Mouse (Mus musculus) kidney, adult 8-10 months (tissue): Measurements from ENCODE around the gene Slc46a3.
A peak's percentile ranks its signal among the peaks of the same experiment; 100 is the strongest.
"Not testable (repeated sequence)": the region's sequence is repeated elsewhere in the genome, so short reads cannot be mapped to it uniquely, and the experiment has no call there.

Source experiments
- DNase-seq, 2 experiments: peaks; one replicate each; pipeline ENCODE4 v3.0.0; 2022

The Slc46a3 gene

DNA sequence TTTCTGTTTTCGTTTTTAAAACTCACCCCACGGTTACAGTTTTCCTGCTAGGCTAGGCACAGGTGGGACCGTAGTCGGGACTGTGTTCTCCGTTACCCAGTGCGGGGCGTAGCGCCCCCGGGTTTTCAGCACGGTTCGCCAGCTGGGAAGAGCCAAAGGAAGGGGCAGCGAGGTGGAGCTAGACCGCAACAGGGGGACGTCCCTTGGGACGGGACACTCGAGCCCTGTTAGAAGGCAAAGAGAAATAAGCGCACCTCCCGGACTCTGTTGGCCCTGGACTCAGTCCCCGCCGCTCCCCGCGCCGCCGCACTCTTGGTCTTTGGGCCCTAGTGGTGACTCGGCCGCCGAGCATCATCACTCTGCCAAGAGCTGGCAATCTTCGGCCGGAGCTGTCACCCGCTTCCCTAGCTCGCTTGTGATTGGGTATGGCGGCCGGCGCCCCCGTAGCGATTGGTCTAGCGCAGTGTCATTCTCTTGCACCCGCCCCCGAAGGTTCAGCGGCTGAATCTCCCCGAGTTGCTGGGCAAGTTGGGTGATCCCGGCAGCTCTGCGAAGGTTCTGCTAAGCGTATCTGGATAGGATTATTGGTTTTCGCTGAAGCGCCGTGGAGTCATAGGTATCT is at the start of gene Slc46a3:
Gene Slc46a3, minus strand, starts transcription at position 361 of the 622 bp plus-strand sequence.
- peak; percentile 92 to 96 for DNase-seq

DNA sequence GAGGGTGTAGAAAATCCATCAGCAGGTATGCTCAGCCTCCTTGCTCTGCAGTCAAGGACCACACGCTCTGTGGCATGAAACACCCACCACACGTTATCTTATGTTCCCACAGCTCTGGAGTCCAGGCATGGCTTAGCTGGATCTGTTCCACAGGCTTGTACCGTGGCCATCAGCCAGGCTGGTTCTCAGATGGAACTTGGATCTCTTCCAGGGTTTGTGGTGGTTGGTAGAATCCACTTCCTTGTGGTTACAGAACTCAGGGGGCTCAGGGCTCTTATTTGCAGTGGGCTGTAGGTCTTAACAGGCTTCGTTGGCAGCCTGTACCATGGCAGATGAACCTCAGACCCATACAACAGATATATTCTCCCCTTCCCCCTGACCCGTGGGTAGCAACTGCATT is 44.6 kb upstream of the Slc46a3 start:
- no peak for DNase-seq

DNA sequence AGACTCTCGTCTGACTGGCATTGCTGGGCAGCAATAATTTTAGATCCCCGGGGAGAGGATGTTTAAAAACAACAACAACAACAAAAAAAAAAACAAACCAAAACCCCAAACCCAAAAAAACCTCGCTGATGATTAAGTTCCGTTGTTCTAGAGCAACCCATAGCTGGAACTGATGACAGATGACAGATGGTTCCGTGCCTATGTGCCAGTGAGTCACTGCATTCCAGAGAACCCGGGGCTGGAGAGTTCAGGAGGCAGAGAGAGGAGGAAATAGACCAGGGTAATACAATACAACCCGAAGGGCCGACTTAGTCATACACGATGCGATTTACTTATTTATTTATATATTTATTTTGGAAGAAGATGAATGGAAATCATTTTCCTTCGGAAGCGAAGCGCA is 40.5 kb upstream of the Slc46a3 start:
- no peak for DNase-seq

DNA sequence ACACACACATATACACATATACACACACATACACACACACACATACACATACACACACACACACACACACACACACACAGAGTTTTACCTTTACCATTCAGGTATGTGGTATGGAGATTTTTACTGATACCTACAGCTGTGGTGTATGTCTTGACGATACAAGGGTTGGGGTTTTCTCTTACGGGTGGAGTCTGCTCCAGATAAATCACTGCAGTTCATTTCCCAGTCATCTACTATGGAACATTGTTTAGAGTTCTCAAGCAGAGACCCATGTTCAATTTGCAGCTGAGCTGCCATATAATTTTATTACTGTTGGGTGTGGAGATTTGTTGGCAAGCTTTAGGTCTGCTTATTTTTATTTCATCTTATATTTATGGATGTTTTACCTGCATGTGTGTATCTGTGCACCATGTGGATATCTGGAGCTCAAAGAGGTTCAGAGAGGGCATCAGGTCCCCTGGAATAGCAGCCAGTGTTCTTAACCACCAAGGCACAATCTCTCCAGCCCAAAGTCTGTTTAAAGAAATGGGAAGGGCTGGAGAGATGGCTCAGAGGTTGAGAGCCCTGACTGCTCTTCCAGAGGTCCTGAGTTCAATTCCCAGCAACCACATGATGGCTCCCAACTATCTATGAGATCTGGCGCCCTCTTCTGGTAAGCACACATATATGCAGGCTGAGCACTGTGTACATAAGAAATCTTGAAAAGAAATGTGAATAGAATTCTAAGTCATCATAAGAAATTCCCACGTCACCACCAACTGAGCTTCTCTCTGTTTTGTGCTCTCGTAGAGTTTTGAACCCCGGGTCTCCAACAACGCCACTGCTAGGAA is 34.3 kb upstream of the Slc46a3 start:
- DNase-seq, result no peak

DNA sequence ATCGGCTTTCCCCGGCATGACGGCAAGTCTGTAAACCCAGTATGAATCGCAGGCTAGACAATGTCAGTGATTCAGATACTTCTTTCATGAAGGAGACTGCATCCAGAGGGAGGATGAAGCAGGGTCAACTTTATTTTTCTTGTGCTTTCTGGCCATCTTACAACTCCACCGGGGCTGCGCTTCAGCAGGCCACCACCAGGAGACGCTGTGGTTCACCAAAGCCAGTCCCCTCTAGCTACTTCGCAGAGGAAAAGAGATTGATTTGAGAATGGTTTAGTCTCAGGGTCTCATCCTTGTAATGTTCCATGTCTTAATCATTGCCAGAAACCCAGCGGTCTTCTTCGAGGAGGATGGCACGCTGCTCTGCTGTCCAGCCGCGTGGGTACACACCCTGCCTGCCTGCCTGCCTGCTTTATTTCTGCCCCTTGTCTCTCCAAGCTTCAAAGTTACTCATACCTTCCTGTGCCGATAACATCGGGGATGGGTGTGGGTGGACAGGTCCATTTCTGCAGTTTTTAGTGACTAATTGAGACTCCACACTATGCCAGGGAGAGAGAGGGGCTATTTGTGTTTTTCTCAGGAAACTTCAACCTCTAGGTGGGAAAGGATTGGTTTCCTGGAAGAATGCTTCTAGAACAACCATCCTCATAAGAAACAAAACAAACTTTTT is 31.5 kb upstream of the Slc46a3 start:
- DNase-seq, result peak in 1 of 2 experiments; percentile 23

DNA sequence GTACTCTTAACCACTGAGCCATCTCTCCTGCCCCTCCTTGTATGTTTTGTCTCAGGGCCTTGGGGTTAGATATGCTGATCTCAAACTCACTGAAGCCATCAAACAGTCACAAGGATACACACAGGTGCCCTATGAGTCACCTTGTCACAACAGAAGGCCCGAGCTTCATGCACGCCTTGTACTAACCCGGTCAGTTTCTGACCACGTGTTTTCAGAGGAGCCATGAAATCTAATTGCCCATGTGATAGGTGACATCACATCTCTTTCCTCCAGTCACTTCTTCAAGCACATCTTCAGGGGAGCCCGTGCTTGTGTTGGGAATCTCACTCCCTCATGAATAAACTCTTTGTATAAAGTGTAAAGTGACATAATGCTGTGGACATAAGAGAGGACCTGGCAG is 30.0 kb upstream of the Slc46a3 start:
- DNase-seq, result no peak

DNA sequence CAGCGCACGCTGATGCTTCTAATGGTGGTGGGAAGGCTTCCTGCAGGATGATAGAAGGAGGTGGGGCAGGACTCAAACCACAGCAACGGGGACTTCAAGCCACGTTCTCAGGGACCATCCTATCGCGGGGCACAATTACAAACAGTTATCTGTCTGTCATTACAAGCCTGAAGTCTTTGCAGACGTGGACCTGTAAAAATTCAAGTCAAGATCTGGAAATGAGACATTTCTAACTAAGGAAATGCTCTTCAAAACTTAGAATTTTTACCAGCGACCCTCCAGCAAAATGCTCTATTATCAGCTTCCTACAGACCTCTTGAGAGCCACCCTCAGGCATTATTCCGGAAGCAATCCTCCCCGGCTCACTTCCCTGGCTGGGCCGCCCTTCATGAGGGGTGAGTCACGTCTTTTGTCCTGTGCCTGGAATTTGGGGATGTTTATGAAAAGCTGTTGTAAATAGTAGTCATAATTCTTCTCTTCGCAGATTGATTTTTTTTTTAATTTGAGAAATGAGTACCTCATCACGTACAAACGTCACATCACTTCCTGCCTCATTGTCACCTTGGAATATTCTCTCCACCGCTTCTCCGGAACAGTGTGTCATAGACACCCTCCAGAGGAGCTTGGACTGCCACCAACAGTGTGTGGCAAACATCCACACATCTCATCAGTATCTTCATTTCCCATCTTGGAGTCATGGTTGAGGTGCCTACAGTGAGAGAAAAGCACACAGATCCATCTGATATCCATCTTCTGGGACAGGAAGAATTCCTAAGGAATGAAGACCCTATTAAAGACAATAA is 23.6 kb upstream of the Slc46a3 start:
- DNase-seq, result peak; percentile 55 to 75

DNA sequence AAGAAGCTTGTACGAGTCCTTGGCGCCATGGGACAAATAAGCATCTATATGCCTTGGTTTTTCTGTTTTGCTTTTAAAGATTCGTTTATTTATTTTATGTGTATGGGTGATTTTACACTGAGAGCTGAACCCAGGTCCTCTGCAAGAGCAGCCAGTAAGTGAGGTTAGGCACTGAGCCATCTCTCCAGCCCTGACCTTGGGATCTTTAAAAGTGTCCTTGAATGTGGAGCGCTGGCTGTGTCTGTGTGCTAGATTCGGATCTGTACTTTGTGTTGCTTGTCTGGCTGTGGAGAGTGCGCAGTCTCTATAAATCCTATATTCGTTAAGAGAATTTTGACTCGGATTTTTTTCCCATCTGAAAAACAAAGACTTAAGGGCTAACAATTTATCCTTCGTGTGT is 21.6 kb upstream of the Slc46a3 start:
- DNase-seq, result no peak

DNA sequence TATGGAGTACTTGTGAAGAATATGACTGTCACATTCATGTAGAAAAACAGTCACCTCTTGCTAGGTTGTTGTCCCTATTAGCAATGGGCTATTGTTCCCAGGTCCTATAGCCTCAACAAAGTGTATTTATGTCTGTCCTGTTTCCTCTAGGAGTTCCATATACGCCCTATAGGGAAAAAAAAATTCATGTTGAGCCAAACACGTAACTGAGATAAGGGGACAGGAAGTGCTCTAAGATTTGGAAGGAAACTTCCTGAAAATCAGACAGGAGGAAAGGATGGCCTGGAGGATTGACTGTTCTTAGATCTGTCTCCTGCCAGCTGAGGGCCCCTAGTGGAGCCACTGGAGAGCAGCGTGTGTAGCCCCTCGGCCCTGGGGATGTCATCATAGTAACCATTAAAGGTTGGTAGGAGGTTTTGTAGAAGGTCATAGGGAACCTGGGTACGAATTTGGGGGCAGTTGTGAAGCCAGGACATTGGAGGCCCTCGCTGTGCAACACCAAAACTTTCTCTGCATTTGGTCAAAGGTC is 20.5 kb upstream of the Slc46a3 start:
- DNase-seq, result no peak

DNA sequence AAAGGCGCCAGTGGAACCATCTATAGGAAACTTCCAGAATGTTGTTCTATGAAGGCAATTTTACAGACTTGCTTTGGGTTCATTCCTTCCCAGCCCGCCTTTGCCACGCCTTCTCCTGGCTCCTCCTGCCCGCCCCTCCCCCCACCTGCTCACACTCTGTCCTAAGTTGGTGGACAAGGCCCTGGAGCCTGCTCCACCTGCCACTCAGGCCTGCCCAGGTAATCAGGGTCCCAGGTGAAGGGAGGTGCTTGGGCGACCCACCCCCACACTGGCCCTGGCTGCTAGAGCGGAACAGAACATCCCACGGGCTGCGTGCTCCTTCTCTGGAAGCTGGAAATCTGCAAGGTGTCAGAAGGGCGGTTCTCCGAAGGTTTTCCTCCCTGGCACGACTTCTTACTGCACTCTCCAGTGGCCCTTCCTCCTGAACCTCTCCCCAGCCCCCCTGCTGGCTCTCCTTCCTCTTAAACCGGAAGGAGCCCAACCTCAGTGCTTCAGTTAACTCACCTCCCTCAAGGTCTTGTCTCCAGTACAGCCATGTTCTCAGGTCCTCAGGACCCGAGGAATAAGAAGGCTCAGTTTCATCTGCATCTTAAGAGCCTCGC is 18.7 kb upstream of the Slc46a3 start:
- DNase-seq, result peak in 1 of 2 experiments; percentile 15

DNA sequence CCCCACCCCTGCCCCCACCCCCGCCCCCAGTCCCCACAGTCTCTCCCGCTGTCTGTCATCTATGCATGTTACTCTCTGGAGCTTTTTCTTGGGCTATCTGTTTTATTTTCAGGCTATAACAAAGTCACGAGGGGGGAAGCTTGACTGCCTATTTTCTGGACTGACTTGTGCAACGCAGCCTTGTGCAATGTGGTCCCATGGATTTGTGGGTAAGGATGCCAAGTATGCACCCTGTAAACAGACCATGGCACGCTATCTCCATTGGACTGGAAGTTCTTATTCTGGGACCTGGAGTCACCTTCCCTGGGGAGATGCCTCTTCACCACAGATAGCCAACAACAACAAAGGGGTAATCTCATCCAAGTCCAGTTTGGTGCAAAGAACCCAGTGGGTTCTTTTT is 17.1 kb upstream of the Slc46a3 start:
- no peak for DNase-seq

DNA sequence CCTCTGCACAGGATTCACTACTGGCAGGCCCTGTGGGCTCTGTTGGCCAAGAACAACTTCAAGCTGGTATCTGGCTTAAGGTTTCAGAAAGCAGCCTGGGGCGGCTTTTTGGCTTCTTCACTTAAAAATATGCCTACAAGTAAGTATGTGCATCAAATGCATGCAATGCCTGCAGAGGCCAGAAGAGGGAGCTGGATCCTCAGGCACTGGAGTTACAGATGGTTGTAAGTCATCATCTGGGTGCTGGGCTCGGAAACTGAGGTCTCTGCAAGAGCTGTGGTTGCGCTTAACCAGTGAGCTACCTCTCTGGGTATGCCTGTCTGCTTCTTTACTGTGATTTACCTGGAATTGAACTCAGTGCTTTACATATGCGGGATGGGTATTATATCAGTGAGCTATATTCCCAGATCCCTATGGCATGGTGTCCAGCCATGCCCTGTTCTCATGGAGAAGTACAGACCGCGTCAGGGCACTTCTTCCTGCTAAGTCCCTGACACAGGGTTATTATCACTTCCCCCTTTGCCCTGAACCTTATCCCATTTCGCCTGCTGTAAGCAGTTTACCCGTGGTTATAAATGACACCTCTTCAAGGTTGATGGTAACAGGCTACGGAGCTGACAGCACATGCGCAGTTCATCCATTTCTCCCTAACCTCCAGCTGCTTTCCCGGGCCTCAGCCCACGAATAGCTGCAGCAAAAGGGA is 16.3 kb upstream of the Slc46a3 start:
- no peak for DNase-seq

DNA sequence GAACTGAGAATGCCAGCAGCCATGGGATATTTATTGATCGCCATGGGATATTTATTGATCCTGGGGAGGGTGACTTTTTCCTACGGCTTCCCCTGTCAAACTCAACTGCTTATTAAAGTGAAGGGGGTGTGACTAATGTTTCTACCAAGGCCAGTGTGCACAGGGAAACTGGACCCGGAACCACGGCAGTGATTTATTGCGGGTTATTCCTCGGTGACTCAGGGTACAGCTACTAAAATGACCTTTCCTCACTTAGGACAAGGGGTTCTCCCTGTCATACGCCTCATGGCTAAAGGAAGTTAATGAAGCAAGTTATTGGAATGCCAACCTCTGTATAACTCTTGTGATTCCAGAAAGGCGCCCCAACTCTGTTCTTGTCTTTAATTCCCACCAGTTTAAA is 13.2 kb upstream of the Slc46a3 start:
- peak in 1 of 2 experiments; percentile 25 for DNase-seq

DNA sequence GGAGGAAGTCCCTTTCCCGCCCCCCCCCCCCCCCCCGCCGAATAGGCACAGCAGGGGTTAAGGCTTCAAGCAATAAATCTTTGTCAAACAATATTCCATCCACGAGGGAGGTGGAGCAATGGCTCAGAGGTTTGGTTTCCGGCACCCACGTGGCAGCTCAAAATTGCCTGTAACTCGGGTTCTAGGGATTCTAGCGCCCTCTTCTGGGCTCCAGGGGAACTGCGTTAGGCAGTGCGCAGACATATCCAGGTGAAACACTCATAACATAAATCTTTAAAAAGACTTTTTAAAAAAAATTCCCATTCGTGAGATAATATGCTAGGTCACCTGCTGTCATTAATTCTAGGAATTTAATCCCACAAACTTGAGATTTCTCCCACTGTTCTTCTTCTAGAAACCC is 12.5 kb upstream of the Slc46a3 start:
- no peak for DNase-seq

DNA sequence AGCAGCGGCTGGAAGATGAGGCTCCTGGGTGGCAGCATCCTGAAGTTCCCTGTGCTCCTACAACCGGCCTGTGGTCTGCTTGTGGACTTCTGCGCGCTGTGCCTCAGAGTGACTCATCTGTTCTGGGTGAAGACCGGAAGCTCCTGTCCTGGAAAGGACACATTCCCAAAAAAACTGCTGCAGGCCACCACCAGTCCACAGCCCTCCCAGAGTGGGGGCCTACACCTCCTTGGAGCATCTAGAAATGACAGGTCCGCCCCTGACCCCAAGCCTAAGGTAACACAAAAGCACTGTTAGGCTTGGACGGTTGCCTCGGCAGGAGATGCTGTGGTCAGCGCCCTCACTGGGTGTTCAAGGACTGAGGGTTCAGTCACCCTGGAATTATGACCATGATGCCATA is 8.6 kb upstream of the Slc46a3 start:
- DNase-seq, result no peak

DNA sequence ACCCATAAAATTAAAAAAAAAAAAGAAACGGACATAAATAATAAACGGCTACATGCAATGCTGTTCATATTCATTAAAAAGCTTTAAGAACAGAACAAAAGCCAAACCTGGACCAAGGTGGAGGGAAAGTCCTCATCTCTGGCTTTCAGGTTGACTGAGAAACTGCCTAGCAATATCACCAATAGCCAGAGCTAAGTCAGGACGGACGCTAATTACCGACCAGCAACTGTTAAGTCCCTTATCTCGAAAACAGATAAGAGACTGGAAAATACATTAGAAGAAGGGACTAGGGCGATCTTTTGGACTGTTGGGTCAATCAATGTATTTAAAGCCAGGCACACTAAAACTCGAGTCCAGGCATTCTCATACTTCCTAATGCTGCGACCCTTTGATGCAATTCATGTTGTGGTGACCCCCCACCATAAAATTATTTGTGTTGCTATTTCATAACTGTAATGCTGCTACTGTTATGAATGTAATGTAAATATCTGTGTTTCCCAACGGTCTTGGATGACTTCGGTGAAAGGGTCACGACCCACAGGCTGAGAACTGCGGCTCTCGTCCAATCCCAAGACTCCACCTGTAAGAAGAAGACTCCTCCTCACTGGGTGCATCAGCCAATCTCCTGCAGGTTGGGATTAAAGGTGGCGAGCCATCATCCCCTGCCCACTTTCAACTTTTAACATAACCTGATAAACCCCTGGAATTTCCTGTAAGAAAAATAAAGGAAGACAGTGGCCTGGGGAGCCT is 7.6 kb upstream of the Slc46a3 start:
- no peak for DNase-seq

DNA sequence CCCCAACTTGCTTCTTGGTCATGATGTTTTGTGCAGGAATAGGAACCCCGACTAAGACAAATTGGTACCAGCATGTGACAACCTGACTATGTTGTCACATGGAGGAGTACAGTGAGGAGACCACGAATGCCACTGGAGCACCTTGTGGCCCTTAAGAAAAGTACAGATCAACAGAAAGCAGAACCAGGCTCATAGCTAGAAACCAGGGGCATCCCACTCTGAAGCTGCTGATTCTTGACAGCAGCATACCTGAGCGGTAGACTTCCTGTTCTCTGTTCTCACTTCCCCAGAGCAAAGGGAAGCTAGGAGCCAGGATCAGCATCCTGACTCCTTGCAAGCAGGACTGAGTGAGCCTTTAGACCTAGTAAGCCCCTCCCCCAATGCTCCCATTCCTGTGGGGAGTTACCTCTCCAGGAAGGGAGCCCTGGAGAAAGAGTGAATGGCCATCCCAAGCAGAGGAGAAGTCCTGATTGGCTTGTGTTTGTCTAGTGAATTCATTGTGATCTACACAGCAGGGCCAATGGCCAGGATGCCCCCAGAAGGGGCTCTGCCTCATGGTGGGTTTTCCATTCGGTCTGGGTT is 4.4 kb upstream of the Slc46a3 start:
- DNase-seq, result no peak

DNA sequence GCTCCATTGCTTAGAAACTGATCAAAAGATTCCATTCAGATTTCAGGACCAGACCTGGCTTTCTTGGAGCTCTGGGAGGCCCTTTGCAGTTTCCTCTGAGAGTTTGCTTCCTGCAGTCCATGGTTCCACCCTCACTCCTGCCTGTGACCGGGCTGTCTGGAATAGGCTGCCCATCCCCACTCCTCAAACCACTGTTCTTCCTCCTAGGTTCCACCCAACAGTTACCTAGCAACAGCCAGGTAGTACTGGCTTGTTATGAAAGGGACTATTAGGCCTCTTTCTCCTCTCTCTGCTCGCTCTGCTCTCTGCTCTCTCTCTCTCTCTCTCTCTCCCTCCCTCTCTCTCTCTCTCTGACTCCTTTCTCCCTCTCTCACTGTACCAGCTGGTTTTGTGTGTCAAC is 3.6 kb upstream of the Slc46a3 start:
- no peak for DNase-seq

DNA sequence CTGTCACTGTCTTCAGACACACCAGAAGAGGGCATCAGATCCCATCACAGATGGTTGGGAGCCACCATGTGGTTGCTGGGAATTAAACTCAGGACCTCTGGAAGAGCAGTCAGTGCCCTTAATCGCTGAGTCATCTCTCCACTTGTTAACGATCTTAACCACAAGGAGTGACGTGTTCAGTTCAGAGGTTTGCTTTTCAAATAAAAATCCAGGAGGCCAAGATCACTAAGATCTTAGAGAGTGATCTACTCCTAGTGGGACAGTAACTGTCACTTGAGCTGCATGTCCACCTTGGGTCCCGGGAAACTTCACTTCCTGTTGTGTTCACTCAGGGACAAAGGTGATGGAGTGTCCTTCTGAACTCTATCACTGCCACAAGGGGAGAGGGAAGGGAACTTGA is 1.9 kb upstream of the Slc46a3 start:
- not testable (repeated sequence) for DNase-seq

DNA sequence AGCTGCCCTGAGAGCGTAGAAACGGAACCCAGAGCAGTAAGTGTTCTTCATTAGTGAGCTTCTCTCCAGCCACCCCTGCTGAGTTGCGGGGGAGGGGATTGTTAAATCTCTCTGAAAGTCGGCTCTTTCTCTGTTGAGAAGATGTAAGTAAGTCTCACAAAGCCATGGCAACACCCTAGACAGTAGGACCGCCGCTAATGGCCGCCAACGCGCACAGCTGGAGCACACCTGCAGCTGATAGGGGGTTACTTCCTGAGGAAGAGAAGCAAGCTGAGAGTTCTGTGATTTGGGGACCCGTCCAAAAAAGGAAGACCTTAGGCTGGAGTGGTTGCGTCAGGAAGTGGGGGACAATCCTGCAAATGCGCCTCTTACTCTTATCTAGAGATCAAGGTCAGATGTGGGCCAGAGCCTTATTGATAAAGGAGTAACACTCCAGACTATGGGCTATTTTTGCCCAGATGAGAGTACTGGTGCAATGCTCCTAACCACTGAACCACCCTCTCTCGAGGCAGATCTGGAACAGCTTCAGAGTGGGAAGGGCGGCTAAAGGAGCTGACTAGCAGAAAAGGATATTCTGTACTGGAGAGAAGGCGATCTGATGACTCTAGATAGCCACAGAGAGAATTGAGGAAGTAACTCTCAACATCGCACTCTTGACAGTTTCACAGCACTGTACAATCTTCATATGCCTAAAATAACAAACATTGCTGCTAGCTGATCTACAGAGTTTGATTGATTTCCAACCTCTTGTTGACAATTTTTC is 1.0 kb upstream of the Slc46a3 start:
- no peak for DNase-seq
